Mouse (Mus musculus) left cerebral cortex, adult 2 months (tissue): ENCODE results near the gene Map3k4. TPM values are rescaled to one million over a fixed set of nuclear protein-coding genes. Genes with fewer than 3 reads are reported as not detected.

Experiments
- DNase-seq, 2 experiments: peaks; one replicate each; pipeline ENCODE4 v3.0.0; 2021 to 2022; ENCODE audit warnings: low spot score in 2 of 2, mixed read lengths in 1 of 2; ENCODE audit errors: extremely low spot score in 1 of 2
- H3K27ac ChIP-seq: fragments of 200-600 bp; 2 replicates; pipeline ENCODE4 v1.8.1; 2022
- H3K4me3 ChIP-seq: fragments of 200-600 bp; 2 replicates; pipeline ENCODE4 v1.8.1; 2022
- CTCF ChIP-seq: fragments of 200-600 bp; IDR thresholded peaks from 2 replicates; pipeline ENCODE4 v1.8.1; 2022; ENCODE audit warnings: antibody characterized with exemption, mild to moderate bottlenecking, moderate library complexity
- intact Hi-C: fragments of 180-260 bp; cut with DNase I; formaldehyde crosslinking; loops from one replicate; pipeline ENCODE4 v1.15.1; 2025
- total RNA-seq, 2 experiments: library from RNA; stranded (reverse); gene quantifications; 2 replicates each; pipeline ENCODE4 v1.2.3; 2021

Gene Map3k4
- total RNA-seq, 2 experiments from 2014 or later = 50.0 to 50.2 TPM

GRCm38 (mm10) chr17:12335115-12335514 lies 16.5 kb upstream of the Map3k4 start:
- no peak overlapping the region for H3K27ac ChIP-seq
- no peak for TF ChIP-seq CTCF
- DNase-seq = no peak
- H3K4me3 ChIP-seq = no peak overlapping the region
- intact Hi-C loops = no loop called here

GRCm38 (mm10) chr17:12327847-12328518 lies 9.4 kb upstream of the Map3k4 start:
- no peak for TF ChIP-seq CTCF
- DNase-seq = no peak
- no peak overlapping the region for H3K27ac ChIP-seq
- no peak overlapping the region for H3K4me3 ChIP-seq
- intact Hi-C loops = no loop called here

GRCm38 (mm10) chr17:12319786-12320185 lies 1.2 kb upstream of the Map3k4 start:
- no peak for DNase-seq
- intact Hi-C loops = loop anchor here (2.0 kb wide), 2 partner anchors 47 to 53 kb away; no protein-coding TSS in a partner anchor
- H3K4me3 ChIP-seq = peak overlapping the region; percentile 92
- H3K27ac ChIP-seq = no peak overlapping the region
- TF ChIP-seq CTCF = no peak; the same call in 1 of the 2 replicates

- intact Hi-C loops = loop anchor here (2.0 kb wide), 2 partner anchors 49 to 51 kb away; no protein-coding TSS in a partner anchor
- TF ChIP-seq CTCF = no peak; the same call in 1 of the 2 replicates
- Histone ChIP-seq H3K27ac (peak overlapping the region; percentile 97), H3K4me3 (peak overlapping the region; percentile 92)
- peak; percentile 29 to 41 for DNase-seq
Observed at GRCm38 (mm10) chr17:12317954-12318651, 493 bp downstream of the Map3k4 start.

- intact Hi-C loops = no loop called here
- DNase-seq = no peak
- no peak for TF ChIP-seq CTCF
Observed at GRCm38 (mm10) chr17:12317607-12317953, 1.0 kb downstream of the Map3k4 start.

GRCm38 (mm10) chr17:12316251-12316650 lies 2.3 kb downstream of the Map3k4 start:
- TF ChIP-seq CTCF = no peak
- H3K4me3 ChIP-seq = peak overlapping the region; percentile 92
- peak overlapping the region; percentile 48; the same call in 1 of the 2 replicates for H3K27ac ChIP-seq
- intact Hi-C loops = no loop called here
- DNase-seq = peak; percentile 36 to 45

More at GRCm38 (mm10) chr17:12317607-12317953, 1.0 kb downstream of the Map3k4 start:
- H3K27ac ChIP-seq = peak overlapping the region; percentile 97
- H3K4me3 ChIP-seq = peak overlapping the region; percentile 92

GRCm38 (mm10) chr17:12312248-12312647 lies 6.3 kb downstream of the Map3k4 start:
- Histone ChIP-seq H3K27ac (no peak overlapping the region), H3K4me3 (no peak overlapping the region)
- no peak for TF ChIP-seq CTCF
- DNase-seq = no peak
- intact Hi-C loops = no loop called here

GRCm38 (mm10) chr17:12309493-12309892 lies 9.1 kb downstream of the Map3k4 start:
- H3K27ac ChIP-seq = no peak overlapping the region
- DNase-seq = no peak
- TF ChIP-seq CTCF = no peak
- no peak overlapping the region for H3K4me3 ChIP-seq
- intact Hi-C loops = no loop called here

GRCm38 (mm10) chr17:12309059-12309458 lies 9.5 kb downstream of the Map3k4 start:
- DNase-seq = no peak
- no peak overlapping the region for H3K27ac ChIP-seq
- no peak for TF ChIP-seq CTCF
- no peak overlapping the region for H3K4me3 ChIP-seq
- intact Hi-C loops = no loop called here

GRCm38 (mm10) chr17:12307251-12308135 lies 11.1 kb downstream of the Map3k4 start:
- no peak for DNase-seq
- Histone ChIP-seq H3K27ac (no peak overlapping the region), H3K4me3 (no peak overlapping the region)
- no peak for TF ChIP-seq CTCF
- intact Hi-C loops = no loop called here

- intact Hi-C loops = no loop called here
- no peak overlapping the region for H3K27ac ChIP-seq
- H3K4me3 ChIP-seq = no peak overlapping the region
- TF ChIP-seq CTCF = no peak
- DNase-seq = no peak
Observed at GRCm38 (mm10) chr17:12304658-12305057, 13.9 kb downstream of the Map3k4 start.
